Comparison of ENCODE assay signal across 25 mouse cellular contexts in the genomic region with DNA sequence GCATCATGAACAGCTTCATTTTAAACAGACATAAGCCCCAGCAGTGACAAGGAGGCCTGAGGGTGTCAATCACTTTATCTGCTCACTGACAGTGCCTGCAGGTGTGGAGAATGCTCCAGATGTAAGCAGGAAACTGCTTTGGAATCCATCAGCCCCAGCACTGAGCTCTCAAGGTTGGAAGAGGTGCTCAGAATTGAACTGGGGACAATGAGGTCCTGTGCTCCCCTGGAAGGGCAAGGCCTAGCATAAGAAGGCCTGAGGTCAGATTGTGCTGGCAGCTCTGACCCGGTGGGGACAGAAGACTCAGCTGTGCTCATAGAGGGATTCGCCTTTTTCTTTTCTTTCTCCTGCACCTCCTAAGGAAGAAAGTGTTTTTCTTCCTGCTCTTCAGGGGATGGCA.
DNase-seq lines count a peak whose midpoint lies in the region; ATAC-seq and TF ChIP-seq lines count a peak whose summit lies in the region.
"Had no signal": no experiment of that assay in that cellular context is flagged by ENCODE, and none has a peak within 500 bp of the region (broad histone marks: within the 10 kb centered on the region; RNA-seq: fewer than 3 reads in every experiment).

No protein-coding gene starts in this region.

- H3K27me3 ChIP-seq in liver, embryonic 11.5 days (replicated peaks; ENCODE audit: control insufficient read depth, insufficient read depth, low read length): no peaks in the 10 kb centered on the region
- no peaks in the 10 kb centered on the region for H3K27me3 ChIP-seq in liver, postnatal 0 days (ENCODE audit: insufficient read depth, low read length)
- H3K27me3 ChIP-seq in liver, embryonic 13.5 days: peaks cover 1% of the 10 kb centered on the region; the same call in 1 of the 2 replicates
- H3K27me3 ChIP-seq: embryonic facial prominence, embryonic 12.5 days; embryonic facial prominence, embryonic 15.5 days; heart, embryonic 12.5 days; hindbrain, embryonic 12.5 days; hindbrain, embryonic 15.5 days had no signal

- 83% methylated on average over 2 of the region's 2 CpGs for WGBS in liver, embryonic 11.5 days
- 89% methylated on average over 2 of the region's 2 CpGs for WGBS in liver, postnatal 0 days (ENCODE audit: insufficient replicate concordance)
- WGBS in liver, embryonic 13.5 days (ENCODE audit: insufficient replicate concordance): 78% methylated on average over 2 of the region's 2 CpGs

- TF ChIP-seq CTCF in liver, postnatal 0 days (IDR thresholded peaks at IDR 0.05; ENCODE audit: low read depth): no peak

- H3K4me1 ChIP-seq in liver, embryonic 11.5 days (replicated peaks; ENCODE audit: control insufficient read depth, insufficient read depth, low read length): peaks cover 36% of the 10 kb centered on the region
- peaks cover 24% of the 10 kb centered on the region for H3K4me1 ChIP-seq in liver, postnatal 0 days (ENCODE audit: insufficient read depth)
- H3K4me1 ChIP-seq in liver, embryonic 13.5 days (replicated peaks): peaks cover 50% of the 10 kb centered on the region

- H3K9me3 ChIP-seq in liver, embryonic 11.5 days (ENCODE audit: control insufficient read depth, low read length): no peaks in the 10 kb centered on the region
- no peaks in the 10 kb centered on the region for H3K9me3 ChIP-seq in liver, postnatal 0 days (ENCODE audit: low read length)
- H3K9me3 ChIP-seq in liver, embryonic 13.5 days (replicated peaks): no peaks in the 10 kb centered on the region
- H3K9me3 ChIP-seq: embryonic facial prominence, embryonic 12.5 days; embryonic facial prominence, embryonic 15.5 days; heart, embryonic 12.5 days; heart, embryonic 15.5 days; hindbrain, embryonic 12.5 days; hindbrain, embryonic 15.5 days had no signal

- H3K27ac ChIP-seq in liver, embryonic 11.5 days (ENCODE audit: low read depth, low read length): no peak overlapping the region
- H3K27ac ChIP-seq in liver, postnatal 0 days (ENCODE audit: low read depth): no peak overlapping the region
- H3K27ac ChIP-seq in liver, embryonic 13.5 days: peak overlapping the region; percentile 54; the same call in 1 of the 2 replicates
- H3K27ac ChIP-seq: embryonic facial prominence, embryonic 12.5 days; embryonic facial prominence, embryonic 15.5 days; heart, embryonic 15.5 days; hindbrain, embryonic 12.5 days; hindbrain, embryonic 15.5 days had no signal

- no peak for DNase-seq in liver, embryonic 11.5 days (ENCODE audit: low spot score)
- no peak for DNase-seq in liver, postnatal 0 days
- peak; percentile 27 for DNase-seq in thymus, postnatal 4 days
- DNase-seq in thymus, postnatal 36 days: no peak
- no peak for DNase-seq in liver, embryonic 13.5 days
- DNase-seq in spleen, adult 12 weeks (ENCODE audit: low spot score): no peak
- DNase-seq: adrenal gland, postnatal 10 days; adrenal gland, postnatal 36 days; cerebellum, adult 11 months; cerebellum, adult 2 months; cerebellum, adult 9-11 months; cerebellum, postnatal 25 days; forebrain, postnatal 0 days; gastrocnemius, adult 2 months; gastrocnemius, postnatal 14 days; heart, adult 11 months; heart, postnatal 10 days; heart, postnatal 4 days had no signal

- no peak overlapping the region for H3K4me2 ChIP-seq in liver, embryonic 11.5 days
- no peak overlapping the region for H3K4me2 ChIP-seq in liver, postnatal 0 days (ENCODE audit: low read depth, low read length)
- no peak overlapping the region for H3K4me2 ChIP-seq in liver, embryonic 13.5 days
- H3K4me2 ChIP-seq: embryonic facial prominence, embryonic 12.5 days; embryonic facial prominence, embryonic 15.5 days; heart, embryonic 12.5 days; heart, embryonic 15.5 days; hindbrain, embryonic 12.5 days; hindbrain, embryonic 15.5 days had no signal

- H3K36me3 ChIP-seq in liver, embryonic 11.5 days (ENCODE audit: control insufficient read depth, insufficient read depth, low read length): no peaks in the 10 kb centered on the region
- no peaks in the 10 kb centered on the region for H3K36me3 ChIP-seq in liver, postnatal 0 days (replicated peaks; ENCODE audit: insufficient read depth, low read length)
- H3K36me3 ChIP-seq in liver, embryonic 13.5 days: no peaks in the 10 kb centered on the region
- H3K36me3 ChIP-seq: embryonic facial prominence, embryonic 12.5 days; embryonic facial prominence, embryonic 15.5 days; heart, embryonic 12.5 days; heart, embryonic 15.5 days; hindbrain, embryonic 12.5 days; hindbrain, embryonic 15.5 days had no signal

- no peak for ATAC-seq in liver, embryonic 11.5 days (replicated peaks; ENCODE audit: low FRiP score)
- ATAC-seq in liver, postnatal 0 days: no peak
- no peak for ATAC-seq in liver, embryonic 13.5 days (ENCODE audit: low read depth)
- ATAC-seq: forebrain, postnatal 0 days; Patski had no signal

- H3K4me3 ChIP-seq in liver, embryonic 11.5 days (ENCODE audit: low read depth, low read length): no peak overlapping the region
- H3K4me3 ChIP-seq in liver, postnatal 0 days (ENCODE audit: low read depth, low read length): no peak overlapping the region
- no peak overlapping the region for H3K4me3 ChIP-seq in liver, embryonic 13.5 days (replicated peaks)
- H3K4me3 ChIP-seq: embryonic facial prominence, embryonic 12.5 days; embryonic facial prominence, embryonic 15.5 days; gastrocnemius, adult 2 months; heart, embryonic 12.5 days; heart, embryonic 15.5 days; hindbrain, embryonic 12.5 days; hindbrain, embryonic 15.5 days had no signal

- TF ChIP-seq EP300 in liver, postnatal 0 days (IDR thresholded peaks at IDR 0.05; ENCODE audit: low read depth): no peak

- H3K9ac ChIP-seq in liver, embryonic 11.5 days (ENCODE audit: low read depth, low read length): peak overlapping the region; percentile 1; the same call in 1 of the 2 replicates
- no peak overlapping the region for H3K9ac ChIP-seq in liver, postnatal 0 days (replicated peaks)
- 0 out of 2 replicates have a peak overlapping the region, but pooled peaks have one; percentile 4 for H3K9ac ChIP-seq in liver, embryonic 13.5 days
- H3K9ac ChIP-seq: embryonic facial prominence, embryonic 12.5 days; embryonic facial prominence, embryonic 15.5 days; forebrain, postnatal 0 days; heart, embryonic 12.5 days; heart, embryonic 15.5 days; hindbrain, embryonic 12.5 days; hindbrain, embryonic 15.5 days had no signal
